Mouse (Mus musculus) midbrain, embryonic 14.5 days (tissue): ENCODE measurements around the gene Map7d3. TPM values are rescaled to one million over a fixed set of nuclear protein-coding genes. Genes with fewer than 3 reads are reported as not detected.

Experiments used
- ATAC-seq: fragments of 200-750 bp; cut with Nextera tagmentation; 2 replicates; pipeline ENCODE4 v1.8.0; 2017; ENCODE audit warnings: moderate number of reproducible peaks, moderate library complexity; ENCODE audit not compliant: low FRiP score, low TSS enrichment
- DNase-seq: peaks from one replicate; pipeline ENCODE4 v3.0.0-alpha.2; 2015
- H3K27ac ChIP-seq: fragments of 300-500 bp; sonication (generic); replicated peaks from 2 replicates; pipeline ENCODE4 v1.5.1; 2014; ENCODE audit warnings: mild to moderate bottlenecking, low read depth, low read length, moderate library complexity
- H3K27me3 ChIP-seq: fragments of 300-500 bp; sonication (generic); 2 replicates; pipeline ENCODE4 v1.6.1; 2014; ENCODE audit warnings: low read length, control low read depth, mixed read lengths; ENCODE audit not compliant: control insufficient read depth, insufficient read depth
- H3K36me3 ChIP-seq: fragments of 300-500 bp; sonication (generic); 2 replicates; pipeline ENCODE4 v1.6.1; 2014; ENCODE audit warnings: low read length, control low read depth; ENCODE audit not compliant: control insufficient read depth, insufficient read depth
- H3K4me1 ChIP-seq: fragments of 300-500 bp; sonication (generic); 2 replicates; pipeline ENCODE4 v1.6.1; 2014; ENCODE audit warnings: mild to moderate bottlenecking, antibody characterized with exemption, low read length, control low read depth; ENCODE audit not compliant: control insufficient read depth, insufficient read depth
- H3K4me2 ChIP-seq: fragments of 300-500 bp; sonication (generic); 2 replicates; pipeline ENCODE4 v1.6.1; 2014; ENCODE audit warnings: mild to moderate bottlenecking, low read length, moderate library complexity
- H3K4me3 ChIP-seq: fragments of 300-500 bp; sonication (generic); replicated peaks from 2 replicates; pipeline ENCODE4 v1.5.1; 2014; ENCODE audit warnings: low read depth, low read length
- H3K9ac ChIP-seq: fragments of 300-500 bp; sonication (generic); replicated peaks from 2 replicates; pipeline ENCODE4 v1.6.1; 2014; ENCODE audit warnings: mild to moderate bottlenecking, low read length, moderate library complexity
- H3K9me3 ChIP-seq: fragments of 300-500 bp; sonication (generic); 2 replicates; pipeline ENCODE4 v1.6.1; 2016; ENCODE audit warnings: low read length, control low read depth, mixed read lengths; ENCODE audit not compliant: control insufficient read depth
- WGBS: fragments of 180-500 bp; shearing (Covaris S2); extraction: QIAGEN DNeasy Blood & Tissue Kit; methylation state at CpG from one replicate; pipeline ENCODE4 v1.1.7; 2014; 5-methylcytosine and 5-hydroxymethylcytosine counted together
- polyA plus RNA-seq: library from polyadenylated mRNA; unstranded; fragments of >200 nt; fragmentation: Nextera tagmentation; extraction: Ambion mirVana; gene quantifications from 2 replicates; pipeline ENCODE4 v1.2.1, GENCODE M21; 2014

The Map7d3 gene
- 0.22 and 0.66 TPM in 2 replicates for polyA plus RNA-seq

DNA sequence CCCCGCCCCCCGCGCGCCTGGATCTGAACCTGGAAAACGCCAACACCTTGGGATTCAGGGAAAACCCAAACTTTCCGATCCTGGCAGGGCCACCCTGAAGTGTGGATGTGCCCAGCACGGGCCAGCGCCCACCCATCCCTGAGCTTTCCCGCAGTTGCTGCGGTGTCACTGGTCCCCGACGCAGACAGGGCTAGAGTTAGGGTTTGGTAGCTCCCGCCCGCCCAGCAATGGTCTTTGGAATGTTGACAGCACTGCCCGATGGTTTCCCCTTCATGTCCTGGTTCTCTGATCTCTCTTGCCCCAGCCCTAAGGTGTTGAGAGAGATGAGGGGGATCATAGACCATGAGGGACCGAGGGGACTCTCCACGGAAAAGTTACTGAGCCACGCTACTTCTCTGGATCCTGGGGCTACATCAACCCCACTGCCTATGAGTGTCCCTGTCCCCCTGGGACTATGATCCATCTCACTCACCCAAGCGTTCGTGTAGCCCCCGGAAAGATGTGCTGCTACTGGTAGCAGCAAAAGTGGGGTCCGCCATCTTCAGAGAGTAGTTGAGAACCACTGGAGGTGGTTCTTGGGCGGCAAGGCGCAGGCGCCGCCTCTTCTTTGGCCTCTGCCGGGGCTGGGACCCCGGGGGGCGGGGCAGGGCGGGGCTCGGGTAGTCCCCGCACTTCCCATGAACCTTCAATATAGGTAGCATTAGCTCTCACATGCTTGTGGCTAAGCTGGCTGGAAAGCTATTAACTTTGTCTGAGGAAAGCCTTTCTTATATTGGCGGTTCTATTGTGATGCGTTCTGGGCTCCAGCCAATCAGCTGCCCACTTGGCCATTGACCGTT is at the start of gene Map7d3:
Gene Map7d3 (minus strand): TSS at position 562 of the 839 bp plus-strand sequence.
- H3K4me3 ChIP-seq = peak within 1 kb of the TSS; percentile 34
- DNase-seq = peak; percentile 29
- WGBS = 24% methylated on average over 35 of the region's 35 CpGs
- peak; percentile 43; the same call in 1 of the 2 replicates for ATAC-seq
- no peaks in the 10 kb centered on the region for H3K9me3 ChIP-seq
- H3K4me1 ChIP-seq = no peaks in the 10 kb centered on the region
- no peak within 1 kb of the TSS for H3K27ac ChIP-seq
- H3K36me3 ChIP-seq = no peaks in the 10 kb centered on the region
- H3K4me2 ChIP-seq = peak within 1 kb of the TSS; percentile 61
- no peak within 1 kb of the TSS for H3K9ac ChIP-seq
- H3K27me3 ChIP-seq = no peaks in the 10 kb centered on the region

DNA sequence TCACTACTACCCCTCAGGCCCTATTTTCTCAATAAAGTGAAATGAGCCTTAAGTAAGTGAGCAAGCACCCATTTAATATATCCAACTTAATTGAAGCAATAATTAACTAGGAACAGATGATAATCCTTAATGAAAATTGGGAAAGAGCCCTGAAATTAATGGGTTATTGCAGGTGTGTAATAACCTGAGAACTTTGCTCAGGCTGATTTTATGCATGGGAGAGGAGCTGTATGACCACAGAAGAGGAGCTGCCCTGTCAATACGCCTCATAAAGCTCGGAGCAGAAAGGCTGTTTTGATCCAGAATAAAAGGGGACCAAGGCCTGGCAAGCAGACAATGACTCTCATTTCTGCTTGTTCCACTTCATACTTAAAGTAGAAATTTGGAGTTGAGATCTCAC is 47.7 kb upstream of the Map7d3 start, which contains the start of gene Adgrg4:
Gene Adgrg4 (plus strand): TSS at position 301 of the 400 bp plus-strand sequence.
- ATAC-seq (no peak), DNase-seq (no peak)
- Histone ChIP-seq H3K9me3 (no peaks in the 10 kb centered on the region), H3K4me1 (no peaks in the 10 kb centered on the region), H3K9ac (no peak within 1 kb of the TSS), H3K4me2 (no peak within 1 kb of the TSS), H3K27ac (no peak within 1 kb of the TSS), H3K36me3 (no peaks in the 10 kb centered on the region), H3K4me3 (no peak within 1 kb of the TSS), H3K27me3 (no peaks in the 10 kb centered on the region)
- 81% methylated on average over 2 of the region's 2 CpGs for WGBS

DNA sequence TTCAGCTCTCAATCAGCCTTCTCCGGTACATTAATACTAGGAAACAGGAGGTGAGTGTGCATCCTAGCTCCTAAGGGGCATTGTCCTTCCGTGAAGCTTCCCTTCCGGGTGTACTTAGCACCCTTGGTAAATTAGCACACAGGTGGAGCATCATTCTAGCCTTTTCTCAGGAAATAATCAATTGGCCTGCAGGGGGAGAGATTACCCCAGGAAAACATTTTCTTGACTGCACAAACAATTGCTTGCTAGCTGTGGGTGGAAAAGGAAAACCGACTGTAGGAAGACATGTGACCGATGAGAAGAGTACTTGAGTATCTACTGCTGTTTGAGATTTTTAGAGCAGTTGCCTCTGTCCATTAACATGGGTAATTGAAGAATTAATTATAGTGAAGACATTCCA is 19.1 kb upstream of the Map7d3 start:
- H3K9me3 ChIP-seq = no peaks in the 10 kb centered on the region

DNA sequence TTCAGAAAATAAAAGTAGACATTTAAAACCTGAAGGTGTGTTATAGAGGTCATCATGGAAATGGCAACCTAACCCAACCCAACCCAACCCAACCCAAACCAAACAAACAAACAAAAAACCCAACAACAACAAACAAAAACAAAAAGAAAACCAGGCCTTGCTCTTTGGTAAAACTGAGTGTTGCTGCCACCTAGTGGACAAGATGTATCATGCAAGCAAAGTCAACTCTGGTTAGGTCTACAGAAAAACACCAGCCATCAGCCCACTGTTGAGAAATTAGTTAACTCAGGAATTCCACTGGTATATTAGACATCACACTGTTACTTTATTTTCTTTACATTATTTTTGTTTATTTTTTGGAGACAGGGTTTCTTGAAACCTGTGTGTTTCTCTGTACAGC is 17.2 kb upstream of the Map7d3 start:
- H3K36me3 ChIP-seq = no peaks in the 10 kb centered on the region
- no peaks in the 10 kb centered on the region for H3K9me3 ChIP-seq
- H3K27ac ChIP-seq = no peak overlapping the region
- H3K9ac ChIP-seq = no peak overlapping the region
- no peak overlapping the region for H3K4me3 ChIP-seq
- ATAC-seq (no peak), DNase-seq (peak; percentile 77)
- no peaks in the 10 kb centered on the region for H3K27me3 ChIP-seq
- H3K4me1 ChIP-seq = no peaks in the 10 kb centered on the region
- H3K4me2 ChIP-seq = no peak overlapping the region

More for the DNA sequence above, 19.1 kb upstream of the Map7d3 start:
- ATAC-seq (no peak), DNase-seq (peak; percentile 32)
- no peak overlapping the region for H3K4me3 ChIP-seq
- no peak overlapping the region for H3K27ac ChIP-seq
- no peak overlapping the region for H3K4me2 ChIP-seq
- no peaks in the 10 kb centered on the region for H3K27me3 ChIP-seq
- no peaks in the 10 kb centered on the region for H3K4me1 ChIP-seq
- WGBS = 76% methylated on average over 5 of the region's 5 CpGs
- H3K36me3 ChIP-seq = no peaks in the 10 kb centered on the region
- H3K9ac ChIP-seq = no peak overlapping the region

DNA sequence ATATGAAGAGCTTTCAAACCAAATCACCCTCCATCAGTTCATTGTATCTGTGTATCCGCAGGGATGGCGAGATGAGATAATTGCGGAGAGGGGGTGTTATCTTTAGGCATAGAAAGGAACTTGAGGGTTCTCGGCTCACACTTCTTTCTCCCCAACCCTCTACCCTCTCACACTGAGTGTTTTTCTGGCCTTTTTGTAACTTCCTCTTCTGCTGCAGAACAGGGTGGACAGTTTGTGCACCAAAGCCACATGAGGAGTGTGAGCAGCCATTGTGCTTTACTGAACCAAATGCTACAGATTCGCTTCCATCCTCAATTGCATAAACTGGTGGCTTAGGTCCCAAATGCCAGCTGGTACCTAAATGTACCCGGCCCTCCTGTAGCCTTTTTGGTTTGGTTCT is 13.7 kb upstream of the Map7d3 start:
- ATAC-seq = no peak
- Histone ChIP-seq H3K27me3 (no peaks in the 10 kb centered on the region), H3K36me3 (no peaks in the 10 kb centered on the region), H3K4me2 (no peak overlapping the region), H3K27ac (no peak overlapping the region), H3K4me3 (no peak overlapping the region), H3K4me1 (no peaks in the 10 kb centered on the region), H3K9me3 (no peaks in the 10 kb centered on the region), H3K9ac (no peak overlapping the region)
- DNase-seq = no peak
- WGBS = 89% methylated on average over 6 of the region's 6 CpGs

DNA sequence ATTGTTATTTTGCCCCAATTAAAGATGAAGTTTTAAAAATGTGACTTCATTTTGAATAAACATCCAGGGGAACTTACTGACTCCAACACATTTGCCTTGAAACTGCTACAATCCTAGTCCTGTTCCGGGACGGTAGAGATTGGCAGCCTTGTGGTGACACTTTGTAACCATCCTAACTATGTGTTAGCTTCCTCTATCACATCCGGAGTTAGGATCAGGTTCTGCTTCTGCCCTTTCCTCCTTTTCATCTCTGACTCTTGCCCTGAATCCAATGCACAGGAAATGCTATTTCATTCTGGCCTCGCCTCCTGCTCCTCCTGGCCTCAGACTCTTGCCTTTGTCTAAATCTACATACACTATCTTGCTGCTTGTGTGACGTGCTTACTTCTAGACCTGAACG is 5.4 kb upstream of the Map7d3 start:
- H3K4me2 ChIP-seq = no peak overlapping the region
- H3K27ac ChIP-seq = no peak overlapping the region

DNA sequence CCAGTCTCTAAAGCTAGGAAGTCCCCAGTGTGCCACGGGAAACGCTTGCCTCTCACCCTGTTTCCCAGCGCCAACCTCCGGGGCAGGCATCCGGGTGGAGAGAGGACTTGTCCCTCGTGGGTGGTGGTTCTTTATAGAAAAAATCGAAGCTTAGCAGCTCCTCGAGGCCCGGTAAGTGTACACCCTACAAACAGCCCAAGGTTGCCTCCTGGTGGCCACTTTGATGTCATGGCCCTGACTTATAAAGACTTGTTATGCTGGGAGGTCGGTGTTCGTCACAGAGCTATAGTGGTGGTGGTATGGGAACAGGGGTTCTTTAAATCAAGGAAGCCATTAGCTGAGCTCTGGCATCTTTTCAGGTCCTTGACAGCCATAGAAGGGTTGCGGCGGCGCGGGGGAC is 30.9 kb downstream of the Map7d3 start:
- DNase-seq = peak; percentile 79
- Histone ChIP-seq H3K4me1 (no peaks in the 10 kb centered on the region), H3K9me3 (no peaks in the 10 kb centered on the region), H3K27me3 (no peaks in the 10 kb centered on the region), H3K27ac (no peak overlapping the region), H3K4me3 (no peak overlapping the region), H3K9ac (no peak overlapping the region), H3K36me3 (peaks cover 4% of the 10 kb centered on the region; the same call in 1 of the 2 replicates), H3K4me2 (no peak overlapping the region)
- 52% methylated on average over 15 of the region's 15 CpGs for WGBS
- ATAC-seq = peak; percentile 60

More for the DNA sequence above, 5.4 kb upstream of the Map7d3 start:
- no peak overlapping the region for H3K4me3 ChIP-seq
- H3K9me3 ChIP-seq = no peaks in the 10 kb centered on the region
- H3K9ac ChIP-seq = no peak overlapping the region
- ATAC-seq (no peak), DNase-seq (no peak)
- no peaks in the 10 kb centered on the region for H3K4me1 ChIP-seq
- 87% methylated on average over 6 of the region's 6 CpGs for WGBS
- no peaks in the 10 kb centered on the region for H3K27me3 ChIP-seq
- H3K36me3 ChIP-seq = no peaks in the 10 kb centered on the region

DNA sequence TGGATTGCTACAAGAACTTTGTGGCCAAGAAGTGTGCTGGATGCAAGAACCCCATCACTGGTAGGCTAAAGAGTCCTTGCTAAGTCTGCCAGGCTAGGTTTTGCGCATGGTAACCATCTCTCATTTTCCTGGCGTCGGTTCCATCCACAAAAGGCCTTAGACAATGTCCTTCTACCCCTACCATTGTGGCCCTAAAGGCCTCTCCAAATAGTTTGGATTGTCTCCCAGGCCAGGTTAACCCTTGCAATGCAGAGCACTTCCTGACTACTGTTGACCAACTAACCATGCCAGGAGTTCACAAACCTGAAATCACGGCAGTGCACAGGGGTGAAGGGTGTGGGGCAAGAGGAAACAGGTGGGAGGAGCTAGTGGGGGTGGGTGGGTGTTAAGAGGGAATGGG is 31.5 kb downstream of the Map7d3 start:
- H3K4me1 ChIP-seq = no peaks in the 10 kb centered on the region
- H3K27ac ChIP-seq = no peak overlapping the region
- no peaks in the 10 kb centered on the region for H3K27me3 ChIP-seq
- no peaks in the 10 kb centered on the region for H3K9me3 ChIP-seq
- peaks cover 4% of the 10 kb centered on the region; the same call in 1 of the 2 replicates for H3K36me3 ChIP-seq
- ATAC-seq (no peak), DNase-seq (no peak)
- no peak overlapping the region for H3K4me3 ChIP-seq
- WGBS = 70% methylated on average over 4 of the region's 4 CpGs
- H3K9ac ChIP-seq = no peak overlapping the region
- no peak overlapping the region for H3K4me2 ChIP-seq

DNA sequence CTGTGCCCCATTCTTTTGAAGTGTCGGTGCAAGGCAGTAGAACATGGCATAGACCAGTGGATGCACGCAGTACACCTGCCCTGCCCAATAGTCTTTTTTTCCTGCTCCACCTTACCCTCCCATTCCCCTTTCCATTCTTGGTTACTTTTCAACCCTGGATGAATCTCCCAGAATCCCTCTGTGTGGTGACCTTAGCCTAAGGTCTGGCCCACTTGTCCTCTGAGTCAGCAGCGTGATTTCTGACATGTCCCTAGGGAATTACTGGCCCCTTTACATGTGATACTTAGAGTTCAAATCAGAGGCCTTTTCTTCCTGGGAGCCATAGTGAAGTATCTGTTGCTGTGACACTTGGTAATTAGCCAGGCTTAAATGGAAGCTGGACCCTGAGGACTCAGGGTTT is 34.6 kb downstream of the Map7d3 start:
- Histone ChIP-seq H3K9ac (no peak overlapping the region), H3K4me3 (no peak overlapping the region), H3K36me3 (peaks cover 4% of the 10 kb centered on the region; the same call in 1 of the 2 replicates), H3K4me1 (no peaks in the 10 kb centered on the region), H3K4me2 (no peak overlapping the region), H3K27ac (no peak overlapping the region), H3K9me3 (no peaks in the 10 kb centered on the region), H3K27me3 (no peaks in the 10 kb centered on the region)
- 77% methylated on average over 3 of the region's 3 CpGs for WGBS
- ATAC-seq (no peak), DNase-seq (no peak)
